Mouse (Mus musculus): ENCODE results near the gene Ryr1. TPM values are rescaled to one million over a fixed set of nuclear protein-coding genes. Genes with fewer than 3 reads are reported as not detected.

Ryr1 gene
- polyA plus RNA-seq, 1 experiment from 2014 or later: 0.01 TPM

DNA sequence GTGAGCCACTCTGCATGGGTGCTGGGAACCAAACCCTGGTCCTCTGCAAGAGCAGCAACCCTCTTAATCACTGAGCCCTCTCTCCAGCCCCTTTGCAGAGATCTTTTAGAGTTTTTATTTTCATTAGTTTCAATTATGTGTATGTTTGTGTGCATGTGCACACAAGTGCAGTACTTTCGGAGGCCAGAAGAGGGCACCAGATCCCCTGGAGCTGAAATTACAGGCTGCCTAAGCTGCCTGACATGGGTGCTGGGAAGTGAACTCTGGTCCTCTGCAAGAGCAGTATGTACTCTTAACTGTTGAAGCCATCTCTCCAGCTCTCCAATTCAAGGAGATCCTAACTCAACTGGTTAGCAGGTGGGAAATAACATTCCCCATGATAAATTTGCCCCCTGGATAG lies 110.0 kb downstream of the Ryr1 start:
- TF ChIP-seq CTCF (IDR thresholded peaks at IDR 0.05) (peak; percentile 23), EP300 (IDR thresholded peaks at IDR 0.05) (no peak)
- H3K9ac ChIP-seq (replicated peaks; ENCODE audit: low read depth): no peak overlapping the region
- H3K36me3 ChIP-seq (ENCODE audit: insufficient read depth, low read length): no peaks in the 10 kb centered on the region
- no peak overlapping the region for H3K4me3 ChIP-seq (ENCODE audit: low read depth, low read length)
- peaks cover 2% of the 10 kb centered on the region; the same call in 1 of the 2 replicates for H3K4me1 ChIP-seq (ENCODE audit: insufficient read depth, low read depth, low read length)
- ATAC-seq (no peak), DNase-seq (ENCODE audit: low spot score) (no peak)
- H3K27ac ChIP-seq (ENCODE audit: low read length): no peak overlapping the region
- H3K4me2 ChIP-seq (replicated peaks; ENCODE audit: low read depth, low read length): no peak overlapping the region
- H3K27me3 ChIP-seq (replicated peaks; ENCODE audit: insufficient read depth, low read length): peaks cover 17% of the 10 kb centered on the region; the same call in 1 of the 2 replicates
- H3K9me3 ChIP-seq (ENCODE audit: low read length): no peaks in the 10 kb centered on the region; the same call in 1 of the 2 replicates
- 97% methylated on average over 1 of the region's 1 CpGs for WGBS

DNA sequence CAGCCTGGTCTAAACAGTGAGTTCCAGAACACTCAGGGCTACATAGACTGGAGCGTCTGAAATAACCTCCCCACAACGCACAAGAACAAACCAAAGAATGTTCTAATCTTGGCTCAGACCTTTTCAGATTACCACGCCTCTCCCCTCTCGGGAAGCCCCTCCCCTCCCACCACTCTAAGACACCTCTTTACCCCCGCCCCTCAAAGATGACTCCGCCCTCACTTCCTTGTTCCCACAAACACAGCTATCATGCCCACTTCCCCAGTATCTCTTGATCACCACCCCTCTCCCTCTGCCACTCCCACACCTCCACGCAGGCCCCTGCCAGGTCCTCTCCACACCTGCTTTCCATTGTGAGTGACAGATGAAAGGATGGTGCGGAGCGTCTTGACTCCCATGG lies 116.3 kb downstream of the Ryr1 start:
- H3K4me1 ChIP-seq (ENCODE audit: insufficient read depth, low read depth, low read length): no peaks in the 10 kb centered on the region
- no peak overlapping the region for H3K27ac ChIP-seq (ENCODE audit: low read length)
- no peak for TF ChIP-seq CTCF (IDR thresholded peaks at IDR 0.05)
- no peak for TF ChIP-seq EP300 (IDR thresholded peaks at IDR 0.05)
- ATAC-seq (no peak), DNase-seq (ENCODE audit: low spot score) (peak; percentile 22)
- no peaks in the 10 kb centered on the region for H3K36me3 ChIP-seq (ENCODE audit: insufficient read depth, low read length)
- no peaks in the 10 kb centered on the region for H3K27me3 ChIP-seq (replicated peaks; ENCODE audit: insufficient read depth, low read length)
- no peak overlapping the region for H3K4me2 ChIP-seq (replicated peaks; ENCODE audit: low read depth, low read length)
- no peaks in the 10 kb centered on the region for H3K9me3 ChIP-seq (ENCODE audit: low read length)
- no peak overlapping the region for H3K4me3 ChIP-seq (ENCODE audit: low read depth, low read length)
- no peak overlapping the region for H3K9ac ChIP-seq (replicated peaks; ENCODE audit: low read depth)
- 50% methylated on average over 9 of the region's 9 CpGs for WGBS

DNA sequence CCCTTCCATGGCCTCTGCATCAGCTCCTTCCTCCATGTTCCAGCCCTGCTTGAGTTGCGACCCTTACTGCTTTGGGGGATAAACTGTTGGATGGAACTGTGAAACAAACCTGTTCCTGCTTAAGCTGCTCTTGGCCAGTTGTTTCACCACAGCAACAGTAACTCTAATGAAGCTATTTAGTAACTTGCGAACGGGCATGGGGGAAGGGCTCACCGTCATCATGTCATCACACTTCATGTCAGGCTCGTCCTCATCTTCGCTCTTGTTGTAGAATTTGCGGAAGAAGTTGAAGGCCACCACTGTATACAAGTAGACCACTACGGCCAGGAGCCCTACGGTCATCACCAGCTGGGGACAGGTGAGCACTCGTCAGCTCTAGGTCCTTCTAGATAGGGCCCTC lies 116.8 kb downstream of the Ryr1 start:
- Histone ChIP-seq H3K9me3 (ENCODE audit: low read length) (no peaks in the 10 kb centered on the region), H3K27me3 (replicated peaks; ENCODE audit: insufficient read depth, low read length) (no peaks in the 10 kb centered on the region), H3K9ac (replicated peaks; ENCODE audit: low read depth) (no peak overlapping the region), H3K4me2 (replicated peaks; ENCODE audit: low read depth, low read length) (no peak overlapping the region), H3K36me3 (ENCODE audit: insufficient read depth, low read length) (no peaks in the 10 kb centered on the region), H3K4me1 (ENCODE audit: insufficient read depth, low read depth, low read length) (no peaks in the 10 kb centered on the region), H3K27ac (ENCODE audit: low read length) (no peak overlapping the region), H3K4me3 (ENCODE audit: low read depth, low read length) (no peak overlapping the region)
- 86% methylated on average over 10 of the region's 10 CpGs for WGBS
- TF ChIP-seq CTCF (IDR thresholded peaks at IDR 0.05): no peak
- no peak for TF ChIP-seq EP300 (IDR thresholded peaks at IDR 0.05)
- DNase-seq (ENCODE audit: low spot score) (no peak), ATAC-seq (no peak)

DNA sequence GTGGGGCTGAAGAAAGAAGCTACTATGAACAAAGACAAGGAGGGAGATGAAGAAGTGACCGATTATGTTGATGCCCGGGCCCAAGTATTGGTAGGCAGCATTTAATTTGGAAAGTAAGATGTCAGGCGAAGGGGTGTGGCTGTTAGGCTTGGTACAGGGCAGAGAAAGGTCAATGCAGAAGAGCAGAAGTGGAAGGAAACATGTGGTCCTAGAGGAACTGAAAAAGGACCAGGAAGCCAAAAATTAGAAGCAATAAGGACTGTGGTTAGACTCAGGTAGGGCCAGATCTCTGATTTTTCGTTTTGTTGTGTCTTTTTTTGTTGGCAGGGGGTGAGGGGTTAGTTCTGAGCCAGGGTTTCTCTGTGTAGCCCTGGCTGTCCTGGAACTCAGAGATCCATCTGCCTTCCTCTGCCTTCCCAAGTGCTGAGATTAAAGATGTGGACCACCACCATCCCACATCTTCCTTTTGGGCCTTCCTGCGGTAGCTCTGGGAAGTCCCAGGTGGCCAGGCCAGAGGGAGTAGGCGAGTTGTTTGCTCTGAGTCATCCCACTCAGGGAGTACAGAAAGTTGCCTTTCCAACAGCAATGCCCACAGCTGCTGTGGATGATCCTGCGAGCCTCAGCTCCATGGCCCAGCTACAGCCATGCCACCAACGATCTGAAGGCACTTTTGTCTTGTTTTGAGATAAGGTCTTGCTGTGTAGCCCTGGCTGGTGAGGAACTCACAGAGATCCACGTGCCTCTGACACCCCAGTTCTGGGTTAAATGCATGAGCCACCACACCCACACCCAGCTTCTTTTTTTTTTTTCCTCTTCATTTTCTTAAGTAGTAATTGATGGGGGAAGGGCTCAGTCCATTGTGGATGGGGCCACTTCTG lies 117.5 kb downstream of the Ryr1 start:
- DNase-seq (ENCODE audit: low spot score) (no peak), ATAC-seq (no peak)
- 62% methylated on average over 9 of the region's 9 CpGs for WGBS
- no peak for TF ChIP-seq CTCF (IDR thresholded peaks at IDR 0.05)
- no peak for TF ChIP-seq EP300 (IDR thresholded peaks at IDR 0.05)
- Histone ChIP-seq H3K9ac (replicated peaks; ENCODE audit: low read depth) (no peak overlapping the region), H3K4me1 (ENCODE audit: insufficient read depth, low read depth, low read length) (no peaks in the 10 kb centered on the region), H3K27ac (ENCODE audit: low read length) (no peak overlapping the region), H3K36me3 (ENCODE audit: insufficient read depth, low read length) (no peaks in the 10 kb centered on the region), H3K4me3 (ENCODE audit: low read depth, low read length) (no peak overlapping the region), H3K27me3 (replicated peaks; ENCODE audit: insufficient read depth, low read length) (no peaks in the 10 kb centered on the region), H3K9me3 (ENCODE audit: low read length) (no peaks in the 10 kb centered on the region), H3K4me2 (replicated peaks; ENCODE audit: low read depth, low read length) (no peak overlapping the region)

DNA sequence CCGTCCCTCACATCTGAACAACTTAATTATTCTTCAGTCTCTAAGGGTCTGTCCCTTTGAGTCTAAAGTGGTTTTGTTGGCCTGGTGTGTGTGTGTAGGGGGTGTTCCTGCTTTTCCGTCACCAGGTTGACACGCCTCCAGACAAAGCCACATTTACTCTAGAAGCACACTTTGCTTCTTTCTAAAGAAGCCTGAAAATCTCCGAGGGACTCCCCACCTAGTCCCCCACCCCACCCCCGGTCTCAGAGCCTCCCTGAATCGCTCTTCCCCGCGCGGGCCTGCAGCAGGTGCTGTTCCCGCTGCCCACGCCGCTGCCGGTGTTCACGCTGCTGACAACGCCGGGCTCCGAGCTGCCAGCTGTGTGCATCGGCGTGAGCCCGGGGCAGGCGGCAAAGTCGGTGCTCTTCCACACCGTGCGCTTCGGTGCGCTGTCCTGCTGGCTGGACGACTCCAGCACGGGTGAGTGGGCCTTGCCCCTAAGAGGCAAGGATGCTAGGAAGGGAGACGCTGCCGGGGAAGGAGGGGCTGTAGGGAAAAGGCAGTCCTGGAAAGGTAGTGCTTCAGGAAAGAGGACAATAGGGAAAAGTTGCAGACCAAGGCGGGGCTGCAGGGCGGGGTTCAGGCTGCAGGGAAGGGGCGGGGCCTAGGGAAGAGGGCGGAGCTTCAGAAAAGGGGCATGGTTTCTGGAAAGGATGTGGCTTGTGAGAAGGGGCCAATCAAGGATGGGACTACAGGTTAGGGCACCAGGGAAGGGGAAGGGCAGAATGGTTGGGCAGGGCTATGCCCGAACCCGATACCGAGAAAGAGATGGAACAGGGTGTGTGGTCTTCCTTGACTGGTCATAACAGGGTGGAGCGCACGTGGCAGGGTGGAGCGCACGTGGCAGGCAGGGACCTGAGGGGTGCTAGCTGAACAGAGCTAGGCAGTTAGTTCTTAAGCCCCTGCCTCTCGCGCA lies 124.1 kb downstream of the Ryr1 start:
- Histone ChIP-seq H3K4me1 (ENCODE audit: insufficient read depth, low read depth, low read length) (peaks cover 7% of the 10 kb centered on the region; the same call in 1 of the 2 replicates), H3K27ac (ENCODE audit: low read length) (no peak overlapping the region), H3K4me3 (ENCODE audit: low read depth, low read length) (peak overlapping the region; percentile 28), H3K9ac (replicated peaks; ENCODE audit: low read depth) (0 out of 2 replicates have a peak overlapping the region, but pooled peaks have one; percentile 12), H3K36me3 (ENCODE audit: insufficient read depth, low read length) (no peaks in the 10 kb centered on the region), H3K27me3 (replicated peaks; ENCODE audit: insufficient read depth, low read length) (no peaks in the 10 kb centered on the region), H3K4me2 (replicated peaks; ENCODE audit: low read depth, low read length) (peak overlapping the region; percentile 68), H3K9me3 (ENCODE audit: low read length) (no peaks in the 10 kb centered on the region)
- TF ChIP-seq EP300 (IDR thresholded peaks at IDR 0.05) (no peak), CTCF (IDR thresholded peaks at IDR 0.05) (no peak)
- WGBS: 4% methylated on average over 43 of the region's 43 CpGs
- peak; percentile 67 for DNase-seq (ENCODE audit: low spot score)
- ATAC-seq: peak; percentile 87

DNA sequence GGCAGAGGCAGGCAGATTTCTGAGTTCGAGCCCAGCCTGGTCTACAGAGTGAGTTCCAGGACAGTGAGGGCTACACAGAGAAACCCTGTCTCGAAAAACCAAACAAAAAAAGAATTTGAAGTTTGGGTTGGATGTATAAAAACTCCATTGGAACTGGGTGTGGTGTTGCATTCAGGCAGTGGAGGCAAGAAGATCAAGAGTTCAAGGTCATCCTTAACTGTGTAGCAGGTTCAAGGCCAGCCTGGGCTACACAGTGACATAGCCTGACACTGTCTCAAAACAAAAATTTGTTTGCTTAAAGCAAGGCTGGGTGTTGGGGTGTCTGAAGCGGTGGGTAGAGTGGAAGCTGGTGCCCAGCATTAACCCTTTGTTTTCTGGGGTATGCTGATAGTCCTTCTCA lies 131.6 kb downstream of the Ryr1 start:
- H3K27me3 ChIP-seq (replicated peaks; ENCODE audit: insufficient read depth, low read length): no peaks in the 10 kb centered on the region
- H3K36me3 ChIP-seq (ENCODE audit: insufficient read depth, low read length): no peaks in the 10 kb centered on the region
- no peak overlapping the region for H3K4me2 ChIP-seq (replicated peaks; ENCODE audit: low read depth, low read length)
- no peak overlapping the region for H3K4me3 ChIP-seq (ENCODE audit: low read depth, low read length)
- H3K27ac ChIP-seq (ENCODE audit: low read length): no peak overlapping the region
- WGBS: 86% methylated on average over 3 of the region's 3 CpGs
- ATAC-seq (no peak), DNase-seq (ENCODE audit: low spot score) (no peak)
- TF ChIP-seq EP300 (IDR thresholded peaks at IDR 0.05): no peak
- TF ChIP-seq CTCF (IDR thresholded peaks at IDR 0.05): no peak
- H3K4me1 ChIP-seq (ENCODE audit: insufficient read depth, low read depth, low read length): no peaks in the 10 kb centered on the region
- no peaks in the 10 kb centered on the region for H3K9me3 ChIP-seq (ENCODE audit: low read length)
- no peak overlapping the region for H3K9ac ChIP-seq (replicated peaks; ENCODE audit: low read depth)

All from lung, postnatal 0 days (tissue).